In genomic region chr9:110660208-110660607, GRCm38 (mm10) we compare ENCODE assay signal across 22 mouse cellular contexts. TPM values are rescaled to one million over a fixed set of nuclear protein-coding genes. Genes with fewer than 3 reads are reported as not detected.
A peak's percentile ranks its signal among the peaks of the same experiment; 100 is the strongest.
DNase-seq lines count a peak whose midpoint lies in the region; ATAC-seq and TF ChIP-seq lines count a peak whose summit lies in the region.
"Had no signal": no experiment of that assay in that cellular context is flagged by ENCODE, and none has a peak within 500 bp of the region (broad histone marks: within the 10 kb centered on the region; RNA-seq: fewer than 3 reads in every experiment).

No protein-coding gene starts in this region.

- no peak for TF ChIP-seq CTCF in CH12.LX (conservative IDR thresholded peaks at IDR 0.05 in 1 of 2, IDR thresholded peaks at IDR 0.05 in 1 of 2; ENCODE audit: low read depth in 2 of 2, low read length in 2 of 2)
- TF ChIP-seq CTCF in E14TG2a.4 (conservative IDR thresholded peaks at IDR 0.05; ENCODE audit: low read length), result no peak

- TF ChIP-seq POLR2A in CH12.LX (IDR thresholded peaks at IDR 0.05; ENCODE audit: low read depth, low read length), result no peak

- 79% methylated on average over 2 of the region's 2 CpGs for WGBS in liver, embryonic 15.5 days (ENCODE audit: insufficient replicate concordance)
- 90% methylated on average over 2 of the region's 2 CpGs for whole genome bisulfite sequencing in neural tube, embryonic 15.5 days
- WGBS in forebrain, embryonic 11.5 days, result 87% methylated on average over 2 of the region's 2 CpGs

- H3K27ac ChIP-seq in liver, embryonic 15.5 days (replicated peaks), result 0 out of 2 replicates have a peak overlapping the region, but pooled peaks have one; percentile 56
- H3K27ac ChIP-seq in CH12.LX (ENCODE audit: insufficient read depth, low read depth), result peak overlapping the region; percentile 66
- H3K27ac ChIP-seq in neural tube, embryonic 15.5 days (replicated peaks), result no peak overlapping the region
- no peak overlapping the region for H3K27ac ChIP-seq in forebrain, embryonic 11.5 days (ENCODE audit: low read depth, low read length)
- H3K27ac ChIP-seq: embryonic facial prominence, embryonic 15.5 days; forebrain, embryonic 10.5 days; forebrain, embryonic 15.5 days; heart, embryonic 10.5 days; hindbrain, embryonic 13.5 days; hindbrain, postnatal 0 days had no signal

- no peak for TF ChIP-seq RAD21 in CH12.LX (IDR thresholded peaks at IDR 0.05; ENCODE audit: low read depth, low read length)

- H3K4me3 ChIP-seq in liver, embryonic 15.5 days (replicated peaks), result no peak overlapping the region
- no peak overlapping the region for H3K4me3 ChIP-seq in CH12.LX (replicated peaks in 1 of 3; ENCODE audit: low read depth in 2 of 3, low read length in 2 of 3, poor library complexity in 1 of 3)
- peak overlapping the region; percentile 24; the same call in 1 of the 2 replicates for H3K4me3 ChIP-seq in E14TG2a.4 (replicated peaks; ENCODE audit: low read length)
- no peak overlapping the region for H3K4me3 ChIP-seq in neural tube, embryonic 15.5 days (replicated peaks)
- H3K4me3 ChIP-seq in forebrain, embryonic 11.5 days (ENCODE audit: low read depth, low read length), result no peak overlapping the region
- H3K4me3 ChIP-seq: embryonic facial prominence, embryonic 15.5 days; erythroblast, embryonic 14.5 days; forebrain, embryonic 10.5 days; forebrain, embryonic 15.5 days; heart, embryonic 10.5 days; hindbrain, embryonic 13.5 days had no signal

- H3K4me1 ChIP-seq in liver, embryonic 15.5 days (replicated peaks), result peaks cover 86% of the 10 kb centered on the region
- H3K4me1 ChIP-seq in CH12.LX (ENCODE audit: control insufficient read depth in 1 of 2, insufficient read depth in 2 of 2), result peaks cover 19 to 74% of the 10 kb centered on the region in 2 experiments
- H3K4me1 ChIP-seq in E14TG2a.4 (replicated peaks; ENCODE audit: low read depth, low read length), result peaks cover 66% of the 10 kb centered on the region
- peaks cover 27% of the 10 kb centered on the region for H3K4me1 ChIP-seq in neural tube, embryonic 15.5 days
- H3K4me1 ChIP-seq in forebrain, embryonic 11.5 days (replicated peaks; ENCODE audit: control insufficient read depth, insufficient read depth, low read length), result peaks cover 12% of the 10 kb centered on the region

- in situ Hi-C loops in CH12.LX (cut with MboI; ENCODE audit: low pct_ligation_motif_present, low pct_unique_long_range_greater_than_20kb, low sequenced_read_pairs), result no loop called here

- H3K9me3 ChIP-seq in liver, embryonic 15.5 days (replicated peaks), result no peaks in the 10 kb centered on the region
- H3K9me3 ChIP-seq in CH12.LX (replicated peaks; ENCODE audit: low read length), result no peaks in the 10 kb centered on the region
- H3K9me3 ChIP-seq in E14TG2a.4 (ENCODE audit: low read length), result no peaks in the 10 kb centered on the region
- no peaks in the 10 kb centered on the region for H3K9me3 ChIP-seq in neural tube, embryonic 15.5 days (replicated peaks)
- H3K9me3 ChIP-seq in forebrain, embryonic 11.5 days (ENCODE audit: control insufficient read depth, low read length), result no peaks in the 10 kb centered on the region
- H3K9me3 ChIP-seq: embryonic facial prominence, embryonic 15.5 days; forebrain, embryonic 10.5 days; forebrain, embryonic 15.5 days; G1E; heart, embryonic 10.5 days; hindbrain, embryonic 13.5 days had no signal

- H3K27me3 ChIP-seq in liver, embryonic 15.5 days, result no peaks in the 10 kb centered on the region
- H3K27me3 ChIP-seq in CH12.LX (replicated peaks), result no peaks in the 10 kb centered on the region
- no peaks in the 10 kb centered on the region for H3K27me3 ChIP-seq in E14TG2a.4 (ENCODE audit: insufficient read depth, low read length)
- no peaks in the 10 kb centered on the region for H3K27me3 ChIP-seq in neural tube, embryonic 15.5 days (replicated peaks)
- no peaks in the 10 kb centered on the region for H3K27me3 ChIP-seq in forebrain, embryonic 11.5 days (ENCODE audit: control insufficient read depth, insufficient read depth, low read length)
- H3K27me3 ChIP-seq: embryonic facial prominence, embryonic 15.5 days; forebrain, embryonic 15.5 days; hindbrain, embryonic 13.5 days had no signal

- H3K36me3 ChIP-seq in liver, embryonic 15.5 days (replicated peaks), result no peaks in the 10 kb centered on the region; the same call in none of the 2 replicates
- H3K36me3 ChIP-seq in CH12.LX (replicated peaks in 1 of 2; ENCODE audit: control insufficient read depth in 1 of 2, insufficient read depth in 1 of 2, low read length in 1 of 2), result peaks cover 0 to 11% of the 10 kb centered on the region in 2 experiments
- peaks cover 15% of the 10 kb centered on the region for H3K36me3 ChIP-seq in E14TG2a.4 (ENCODE audit: insufficient read depth, low read length)
- H3K36me3 ChIP-seq in neural tube, embryonic 15.5 days, result no peaks in the 10 kb centered on the region
- H3K36me3 ChIP-seq in forebrain, embryonic 11.5 days (ENCODE audit: control insufficient read depth, insufficient read depth, low read length), result no peaks in the 10 kb centered on the region
- H3K36me3 ChIP-seq: embryonic facial prominence, embryonic 15.5 days; forebrain, embryonic 15.5 days; hindbrain, embryonic 13.5 days had no signal

- DNase-seq in liver, result no peak
- DNase-seq in CH12.LX (ENCODE audit: extremely low read depth), result no peak
- peak; percentile 50 for DNase-seq in adipocyte (ENCODE audit: low spot score)
- no peak for DNase-seq in urinary bladder, adult 18-20 months (ENCODE audit: low spot score in 2 of 2)
- DNase-seq in forebrain, embryonic 11.5 days (ENCODE audit: low spot score), result no peak
- DNase-seq: cerebellum, postnatal 10 days; embryo, embryonic 11 days; gastrocnemius, postnatal 36 days; heart, adult 18-20 months; heart, postnatal 14 days had no signal

- dilution Hi-C loops in CH12.LX (cut with MboI; ENCODE audit: extremely low pct_ligation_motif_present, extremely low pct_unique_long_range_greater_than_20kb, low sequenced_read_pairs), result no loop called here

- TF ChIP-seq EP300 in CH12.LX (IDR thresholded peaks at IDR 0.05; ENCODE audit: low read length), result no peak

- peaks cover 63% of the 10 kb centered on the region for H3K79me2 ChIP-seq in CH12.LX (replicated peaks; ENCODE audit: control insufficient read depth, extremely low read depth, insufficient read depth, poor library complexity, severe bottlenecking)

- no peak overlapping the region for H3K4me2 ChIP-seq in liver, embryonic 15.5 days
- H3K4me2 ChIP-seq in CH12.LX (ENCODE audit: insufficient read depth, low read depth, poor library complexity, severe bottlenecking), result peak overlapping the region; percentile 19
- H3K4me2 ChIP-seq in neural tube, embryonic 15.5 days, result no peak overlapping the region
- no peak overlapping the region for H3K4me2 ChIP-seq in forebrain, embryonic 11.5 days (ENCODE audit: low read depth, low read length, severe bottlenecking)
- H3K4me2 ChIP-seq: embryonic facial prominence, embryonic 15.5 days; forebrain, embryonic 15.5 days; hindbrain, embryonic 13.5 days had no signal

- no peak for ATAC-seq in liver, embryonic 15.5 days (ENCODE audit: insufficient read depth)
- ATAC-seq in neural tube, embryonic 15.5 days (ENCODE audit: low FRiP score), result no peak
- ATAC-seq in forebrain, embryonic 11.5 days (replicated peaks; ENCODE audit: low FRiP score), result no peak
- ATAC-seq: CD4-positive, CD25-positive, alpha-beta regulatory T cell, adult 4 months; forebrain, embryonic 15.5 days; hindbrain, postnatal 0 days had no signal

- no peak overlapping the region for H3K9ac ChIP-seq in liver, embryonic 15.5 days
- peak overlapping the region; percentile 13; the same call in 1 of the 2 replicates for H3K9ac ChIP-seq in CH12.LX (ENCODE audit: insufficient read depth, low read depth)
- no peak overlapping the region for H3K9ac ChIP-seq in neural tube, embryonic 15.5 days (replicated peaks)
- no peak overlapping the region for H3K9ac ChIP-seq in forebrain, embryonic 11.5 days (ENCODE audit: low read length)
- H3K9ac ChIP-seq: embryonic facial prominence, embryonic 15.5 days; forebrain, embryonic 15.5 days; hindbrain, embryonic 13.5 days had no signal

TF ChIP-seq in CH12.LX, 34 proteins besides CTCF, POLR2A, EP300 and RAD21 (continues in another document):
- TF ChIP-seq USF2 (conservative IDR thresholded peaks at IDR 0.05; ENCODE audit: low read depth, low read length), result no peak
- 0 out of 2 replicates have a peak, but pooled peaks have one; percentile 62 for TF ChIP-seq TBP (conservative IDR thresholded peaks at IDR 0.05; ENCODE audit: low read depth, low read length)
- TF ChIP-seq NRF1 (IDR thresholded peaks at IDR 0.05; ENCODE audit: low read depth, low read length), result no peak
- TF ChIP-seq ELF1 (IDR thresholded peaks at IDR 0.05; ENCODE audit: low read depth, low read length), result no peak
- TF ChIP-seq ZNF384 (IDR thresholded peaks at IDR 0.05; ENCODE audit: low read depth, low read length), result peak; percentile 60
- TF ChIP-seq CHD1 (IDR thresholded peaks at IDR 0.05; ENCODE audit: low read depth, low read length), result no peak
- TF ChIP-seq MXI1 (IDR thresholded peaks at IDR 0.05; ENCODE audit: low read depth, low read length), result no peak
- no peak for TF ChIP-seq MAZ (IDR thresholded peaks at IDR 0.05; ENCODE audit: low read depth, low read length)
- no peak for TF ChIP-seq TCF12 (IDR thresholded peaks at IDR 0.05; ENCODE audit: low read depth, low read length)
- no peak for TF ChIP-seq IRF4 (IDR thresholded peaks at IDR 0.05; ENCODE audit: low read depth, low read length)

RNA-seq across cellular contexts. Expression of gene Ccdc12, which starts 3.9 kb away (rescaled TPM):
- 60.9 and 64.9 TPM in 2 replicates for polyA plus RNA-seq in liver, embryonic 15.5 days (2015; fragmentation: Nextera tagmentation; extraction: Ambion mirVana)
- total RNA-seq in CH12.LX (2012; rRNA removed) (97.8 and 122 TPM in 2 replicates), CH12.LX (2014; rRNA removed) (85.2 and 89.1 TPM in 2 replicates)
- polyA plus RNA-seq in CH12.LX (2012; ENCODE audit: insufficient read length, low read depth), result 104 and 106 TPM in 2 replicates
- 96.3 and 112 TPM in 2 replicates for polyA plus RNA-seq in neural tube, embryonic 15.5 days (2015; fragmentation: Nextera tagmentation; extraction: Ambion mirVana)
- polyA plus RNA-seq in forebrain, embryonic 11.5 days (2014; fragmentation: Nextera tagmentation; extraction: Ambion mirVana), result 149 and 164 TPM in 2 replicates

RNA-seq across cellular contexts. Expression of gene Nbeal2, which starts 6.2 kb away (rescaled TPM):
- 1.8 and 2.4 TPM in 2 replicates for polyA plus RNA-seq in liver, embryonic 15.5 days (2015; fragmentation: Nextera tagmentation; extraction: Ambion mirVana)
- total RNA-seq in CH12.LX (2012; rRNA removed) (8.4 and 13.6 TPM in 2 replicates), CH12.LX (2014; rRNA removed) (2.6 and 3.2 TPM in 2 replicates)
- polyA plus RNA-seq in CH12.LX (2012; ENCODE audit: insufficient read length, low read depth), result 17.7 and 19.7 TPM in 2 replicates
- polyA plus RNA-seq in neural tube, embryonic 15.5 days (2015; fragmentation: Nextera tagmentation; extraction: Ambion mirVana), result 3.1 and 5.9 TPM in 2 replicates
- polyA plus RNA-seq in forebrain, embryonic 11.5 days (2014; fragmentation: Nextera tagmentation; extraction: Ambion mirVana), result 2.2 and 2.4 TPM in 2 replicates

RNA-seq across cellular contexts. Expression of gene Nradd, which starts 36.0 kb away (rescaled TPM):
- 1.6 and 2.5 TPM in 2 replicates for polyA plus RNA-seq in liver, embryonic 15.5 days (2015; fragmentation: Nextera tagmentation; extraction: Ambion mirVana)
- total RNA-seq in CH12.LX (2012; rRNA removed) (8.9 TPM in 2 replicates), CH12.LX (2014; rRNA removed) (17.7 and 18.4 TPM in 2 replicates)
- 15.0 and 15.8 TPM in 2 replicates for polyA plus RNA-seq in CH12.LX (2012; ENCODE audit: insufficient read length, low read depth)
- 24.9 and 26.0 TPM in 2 replicates for polyA plus RNA-seq in neural tube, embryonic 15.5 days (2015; fragmentation: Nextera tagmentation; extraction: Ambion mirVana)
- 20.6 and 22.9 TPM in 2 replicates for polyA plus RNA-seq in forebrain, embryonic 11.5 days (2014; fragmentation: Nextera tagmentation; extraction: Ambion mirVana)

Comparison
In these comparisons a context has a peak if more than half of its experiments do, and no peak if none do; other contexts are left out.
1. H3K27ac ChIP-seq: peak in liver, embryonic 15.5 days (single experiment) and CH12.LX (single experiment); none in neural tube, embryonic 15.5 days (single experiment) and forebrain, embryonic 11.5 days (single experiment).